Mouse (Mus musculus): Measurements from ENCODE around the gene Vmn1r100. TPM values are rescaled to one million over a fixed set of nuclear protein-coding genes. Genes with fewer than 3 reads are reported as not detected.
"Not testable (repeated sequence)": the region's sequence is repeated elsewhere in the genome, so short reads cannot be mapped to it uniquely, and the experiment has no call there.

Vmn1r100 gene
- total RNA-seq (2015) (not detected in 2 replicates), total RNA-seq (2017) (not detected in 2 replicates)

DNA sequence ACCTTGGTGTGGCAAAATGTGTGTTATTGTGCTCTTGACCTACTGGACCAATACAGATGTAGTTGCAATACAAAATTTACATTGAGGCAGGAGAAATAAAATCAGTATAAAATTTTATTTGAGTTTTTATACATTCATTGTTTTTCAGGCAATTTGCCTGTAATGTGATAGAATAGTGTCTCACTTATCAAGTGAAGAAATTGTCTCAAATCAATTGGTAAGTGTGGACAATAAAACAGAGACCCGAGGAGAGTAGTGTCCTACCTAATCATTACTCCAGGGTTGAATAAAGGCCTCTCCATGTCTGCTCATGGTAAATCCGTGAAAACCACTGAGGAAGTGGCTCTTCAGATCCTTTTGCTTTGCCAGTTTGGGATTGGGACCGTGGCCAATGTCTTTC lies at the start of gene Vmn1r100:
Gene Vmn1r100 (plus strand): TSS at position 301 of the 400 bp plus-strand sequence.
- not testable (repeated sequence) for ATAC-seq (replicated peaks; ENCODE audit: poor library complexity)

DNA sequence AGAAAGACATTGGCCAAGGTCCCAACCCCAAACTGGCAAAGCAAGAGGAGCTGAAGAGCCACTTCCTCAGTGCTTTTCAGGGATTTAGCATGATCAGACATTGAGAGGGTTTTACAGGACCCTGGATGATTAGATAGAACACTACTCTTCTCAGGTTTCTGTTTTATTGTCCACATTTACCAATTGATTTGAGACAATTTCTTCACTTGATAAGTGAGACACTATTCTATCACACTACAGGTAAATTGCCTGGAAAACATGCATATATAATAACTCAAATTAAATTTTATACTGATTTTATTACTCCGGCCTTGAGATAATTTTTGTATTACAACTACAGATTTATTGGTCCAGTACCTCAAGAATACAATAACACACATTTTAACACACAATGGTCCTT lies 42.4 kb upstream of the Vmn1r100 start, which contains the start of gene Gm5728:
Gene Gm5728 (minus strand): TSS at position 101 of the 400 bp plus-strand sequence.
- not testable (repeated sequence) for ATAC-seq (replicated peaks; ENCODE audit: poor library complexity)

DNA sequence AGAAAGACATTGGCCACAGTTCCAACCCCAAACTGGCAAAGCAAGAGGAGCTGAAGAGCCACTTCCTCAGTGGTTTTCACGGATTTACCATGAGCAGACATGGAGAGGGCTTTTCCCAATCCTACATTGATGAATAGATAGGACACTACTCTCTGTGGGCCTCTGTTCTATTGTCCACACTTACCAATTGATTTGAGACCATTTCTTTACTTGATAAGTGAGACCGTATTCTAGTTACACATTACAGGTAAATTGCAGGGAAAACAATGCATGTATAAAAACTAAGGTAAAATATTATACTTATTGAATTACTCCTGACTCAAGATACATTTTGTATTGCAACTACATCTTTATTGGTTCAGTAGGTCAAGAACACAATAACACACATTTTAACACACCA lies 24.8 kb downstream of the Vmn1r100 start, which contains the start of gene Vmn1r101:
Gene Vmn1r101 (minus strand): TSS at position 101 of the 400 bp plus-strand sequence.
- ATAC-seq (replicated peaks; ENCODE audit: poor library complexity) = not testable (repeated sequence)

Other genes with a start within 250 kb of the Vmn1r100 start
- not detected in 2 replicates for gene Vmn1r94, start 249.6 kb upstream of the Vmn1r100 start, total RNA-seq (2015)
- not detected in 2 replicates for gene Vmn1r94, start 249.6 kb upstream of the Vmn1r100 start, total RNA-seq (2017)
- not detected in 2 replicates for gene Vmn1r95, start 224.2 kb upstream of the Vmn1r100 start, total RNA-seq (2015)
- not detected in 2 replicates for gene Vmn1r95, start 224.2 kb upstream of the Vmn1r100 start, total RNA-seq (2017)
- gene Gm6164, start 212.3 kb upstream of the Vmn1r100 start, total RNA-seq (2015) = not detected in 2 replicates
- not detected in 2 replicates for gene Gm6164, start 212.3 kb upstream of the Vmn1r100 start, total RNA-seq (2017)
- gene Gm4498, start 184.1 kb upstream of the Vmn1r100 start, total RNA-seq (2015) = not detected in 2 replicates
- gene Gm4498, start 184.1 kb upstream of the Vmn1r100 start, total RNA-seq (2017) = not detected in 2 replicates
- gene Gm5890, start 155.1 kb upstream of the Vmn1r100 start, total RNA-seq (2015) = not detected in 2 replicates
- gene Gm5890, start 155.1 kb upstream of the Vmn1r100 start, total RNA-seq (2017) = not detected in 2 replicates
- not detected in 2 replicates for gene Gm4133, start 83.9 kb upstream of the Vmn1r100 start, total RNA-seq (2015)
- gene Gm4133, start 83.9 kb upstream of the Vmn1r100 start, total RNA-seq (2017) = not detected in 2 replicates
- gene Gm5728, start 42.5 kb upstream of the Vmn1r100 start, total RNA-seq (2015) = not detected in 2 replicates
- gene Gm5728, start 42.5 kb upstream of the Vmn1r100 start, total RNA-seq (2017) = not detected in 2 replicates
- not detected in 2 replicates for gene Vmn1r101, start 24.7 kb downstream of the Vmn1r100 start, total RNA-seq (2015)
- not detected in 2 replicates for gene Vmn1r101, start 24.7 kb downstream of the Vmn1r100 start, total RNA-seq (2017)
- not detected in 2 replicates for gene Gm10670, start 57.0 kb downstream of the Vmn1r100 start, total RNA-seq (2015)
- not detected in 2 replicates for gene Gm10670, start 57.0 kb downstream of the Vmn1r100 start, total RNA-seq (2017)
- gene Vmn1r103, start 92.6 kb downstream of the Vmn1r100 start, total RNA-seq (2015) = not detected in 2 replicates
- gene Vmn1r103, start 92.6 kb downstream of the Vmn1r100 start, total RNA-seq (2017) = not detected in 2 replicates
- not detected in 2 replicates for gene Vmn1r104, start 115.9 kb downstream of the Vmn1r100 start, total RNA-seq (2015)
- not detected in 2 replicates for gene Vmn1r104, start 115.9 kb downstream of the Vmn1r100 start, total RNA-seq (2017)
- not detected in 2 replicates for gene Gm5726, start 127.8 kb downstream of the Vmn1r100 start, total RNA-seq (2015)
- gene Gm5726, start 127.8 kb downstream of the Vmn1r100 start, total RNA-seq (2017) = not detected in 2 replicates
- not detected in 2 replicates for gene Gm4141, start 158.3 kb downstream of the Vmn1r100 start, total RNA-seq (2015)
- not detected in 2 replicates for gene Gm4141, start 158.3 kb downstream of the Vmn1r100 start, total RNA-seq (2017)
- gene Gm4513, start 181.1 kb downstream of the Vmn1r100 start, total RNA-seq (2015) = not detected in 2 replicates
- gene Gm4513, start 181.1 kb downstream of the Vmn1r100 start, total RNA-seq (2017) = not detected in 2 replicates